Mouse (Mus musculus): Measurements from ENCODE around the gene Gprc5a.

Gprc5a gene

DNA sequence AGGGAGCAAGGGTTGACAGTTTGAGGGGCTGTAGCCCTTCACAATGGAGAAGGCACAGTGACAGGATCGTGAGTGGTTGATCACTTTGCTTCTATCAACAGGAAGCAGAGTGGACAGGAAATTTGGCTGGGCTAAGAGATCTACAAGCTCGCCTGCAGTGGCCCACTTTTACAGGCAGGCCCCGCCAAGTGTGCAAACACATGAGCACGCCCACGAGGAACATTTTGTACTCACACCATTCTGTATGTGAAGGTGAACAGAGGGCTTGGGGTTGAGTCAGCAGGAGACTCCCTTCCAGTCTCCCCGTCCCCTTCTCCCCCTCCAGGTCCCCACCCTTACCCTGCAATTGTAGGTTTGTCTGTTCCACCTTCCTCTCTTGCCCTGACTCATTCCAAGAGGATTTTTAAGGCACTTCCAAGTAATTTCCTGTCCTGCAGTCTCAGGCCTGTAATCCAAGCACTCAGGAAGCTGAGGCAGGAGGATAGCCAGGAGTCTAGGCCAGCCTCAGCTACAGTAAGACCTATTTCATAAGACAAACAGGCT is 9.0 kb downstream of the Gprc5a start:
- no peak for DNase-seq (ENCODE audit: low read depth)

DNA sequence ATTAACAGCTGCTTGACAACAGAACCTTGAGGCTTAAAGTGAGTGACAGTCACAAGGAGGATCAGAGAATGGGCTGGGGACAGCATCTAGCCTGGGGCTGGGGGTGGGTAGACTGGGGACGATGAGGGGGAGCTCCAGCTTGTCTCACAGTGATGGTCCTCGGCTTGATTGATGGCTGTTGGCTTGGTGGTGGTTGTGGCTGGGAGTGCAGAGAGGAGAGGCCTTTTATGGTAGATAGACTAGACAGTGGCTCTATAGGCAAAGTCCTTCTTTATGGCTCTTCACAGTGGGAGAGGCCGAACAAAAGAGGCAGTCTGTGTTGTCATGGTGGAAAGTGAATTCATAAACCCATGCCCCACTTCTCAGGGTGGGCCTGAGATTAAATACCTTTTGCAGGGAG is 10.8 kb downstream of the Gprc5a start:
- no peak for DNase-seq (ENCODE audit: low read depth)

DNA sequence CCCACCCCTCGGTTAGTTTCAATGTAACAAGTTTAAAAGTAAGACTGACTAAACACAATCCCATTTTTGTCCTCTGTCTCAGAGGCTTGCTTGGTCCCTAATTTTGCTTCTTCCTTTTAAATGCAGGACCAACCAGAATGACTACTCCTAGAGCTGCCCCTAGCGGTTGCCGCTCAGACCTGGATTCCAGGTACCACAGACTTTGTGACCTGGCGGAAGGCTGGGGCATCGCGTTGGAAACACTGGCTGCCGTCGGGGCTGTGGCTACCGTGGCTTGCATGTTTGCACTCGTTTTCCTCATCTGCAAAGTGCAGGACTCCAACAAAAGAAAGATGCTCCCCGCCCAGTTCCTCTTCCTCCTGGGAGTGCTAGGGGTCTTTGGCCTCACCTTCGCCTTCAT is 13.0 kb downstream of the Gprc5a start:
- DNase-seq (ENCODE audit: low read depth) = no peak

DNA sequence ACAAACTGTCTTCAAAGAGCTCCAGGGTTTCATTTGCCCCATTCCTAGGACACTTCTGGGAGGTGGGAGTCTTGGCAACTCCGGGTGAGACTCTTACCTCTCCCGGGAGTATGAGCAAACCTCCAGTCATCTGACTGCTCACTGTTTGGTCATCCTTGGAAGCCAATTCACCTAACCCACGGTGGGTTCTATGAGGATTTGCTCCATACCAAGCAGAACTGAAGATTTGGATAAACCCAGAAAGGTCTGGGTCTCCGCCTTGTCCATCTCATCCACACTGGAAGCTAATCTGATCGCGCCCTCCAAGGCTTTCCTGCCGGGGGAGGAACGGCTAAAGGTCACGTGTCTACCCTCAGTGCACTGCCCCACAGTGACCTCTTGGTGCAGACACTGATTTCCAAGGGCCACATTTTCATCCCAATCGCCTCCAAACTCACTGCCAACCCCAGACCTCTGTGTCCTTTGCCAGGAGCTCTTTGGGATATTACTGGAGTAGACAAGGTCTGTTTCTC is 18.6 kb downstream of the Gprc5a start:
- DNase-seq (ENCODE audit: low read depth) = no peak

DNA sequence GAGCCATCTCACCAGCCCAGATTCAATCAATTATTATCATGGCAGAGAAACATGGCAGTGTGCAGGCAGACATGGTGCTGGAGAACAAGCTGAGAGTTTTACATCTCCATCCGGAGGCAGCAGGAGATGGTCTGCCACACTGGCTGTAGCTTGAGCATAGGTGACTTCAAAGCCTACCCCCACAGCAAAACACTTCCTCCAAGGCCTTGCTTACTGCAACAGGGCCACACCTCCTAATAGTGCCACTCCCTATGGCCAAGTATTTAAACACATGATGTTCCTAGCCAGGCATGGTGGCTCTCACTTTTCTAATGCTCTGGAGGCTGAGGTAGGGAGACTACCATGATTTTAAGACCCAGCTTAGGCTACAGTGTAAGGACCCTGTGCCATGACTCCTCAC is 20.3 kb downstream of the Gprc5a start:
- DNase-seq (ENCODE audit: low read depth) = no peak

DNA sequence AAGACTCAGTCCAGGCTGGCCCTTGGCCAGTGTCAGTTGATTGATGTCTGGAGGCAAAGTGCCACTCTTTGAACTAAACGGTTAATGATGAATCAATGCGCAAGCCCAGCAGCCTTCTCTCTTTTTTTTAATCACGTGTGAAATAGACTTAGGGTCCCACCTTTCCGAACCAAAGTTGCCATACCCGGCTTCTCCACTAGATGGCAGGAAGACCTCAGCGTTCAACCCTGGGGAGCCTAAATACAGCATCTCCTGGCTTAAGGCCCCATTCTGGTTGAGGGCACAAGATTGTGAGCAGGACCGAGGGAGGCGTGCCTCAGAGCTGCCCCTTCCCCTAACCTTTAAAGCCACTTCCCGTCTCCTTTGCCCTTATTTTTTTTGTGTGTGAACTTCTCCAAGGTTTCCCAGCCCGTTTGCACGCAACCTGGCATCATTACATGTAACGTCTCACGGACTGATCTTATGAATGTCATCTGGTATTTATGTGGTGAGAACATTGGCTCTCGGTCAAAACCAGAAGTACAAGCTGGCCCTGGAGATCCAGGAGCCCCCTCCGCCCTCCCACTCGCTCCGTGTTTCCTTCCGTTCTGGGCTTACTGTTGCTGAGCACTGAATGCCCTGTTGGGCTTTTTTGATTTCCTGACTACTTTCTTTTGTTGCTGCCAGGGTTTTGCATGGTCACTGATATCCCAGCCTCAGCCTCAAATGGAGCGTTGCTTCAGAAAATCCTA is 22.4 kb downstream of the Gprc5a start:
- DNase-seq (ENCODE audit: low read depth) = peak; percentile 79

DNA sequence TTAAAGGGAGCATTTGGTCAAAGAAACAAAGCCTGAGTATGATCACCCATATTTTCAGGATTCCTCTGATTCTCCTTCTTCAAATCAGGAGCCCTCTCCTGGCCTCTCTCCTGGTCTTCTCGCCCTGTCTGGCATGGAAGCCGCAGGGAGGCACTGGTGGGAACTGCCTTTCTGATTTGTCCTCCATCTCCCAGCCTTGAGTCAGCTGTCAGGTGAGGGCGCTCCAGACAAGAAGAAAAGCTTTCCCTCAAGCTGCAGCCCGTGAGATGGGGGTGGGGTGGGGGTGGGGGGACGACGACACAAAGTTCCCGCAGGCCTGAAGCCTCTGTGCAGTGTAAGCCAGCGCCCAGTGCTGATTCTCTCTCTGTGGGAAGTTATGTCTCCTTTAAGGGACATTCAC is 24.3 kb downstream of the Gprc5a start:
- DNase-seq (ENCODE audit: low read depth) = no peak

DNA sequence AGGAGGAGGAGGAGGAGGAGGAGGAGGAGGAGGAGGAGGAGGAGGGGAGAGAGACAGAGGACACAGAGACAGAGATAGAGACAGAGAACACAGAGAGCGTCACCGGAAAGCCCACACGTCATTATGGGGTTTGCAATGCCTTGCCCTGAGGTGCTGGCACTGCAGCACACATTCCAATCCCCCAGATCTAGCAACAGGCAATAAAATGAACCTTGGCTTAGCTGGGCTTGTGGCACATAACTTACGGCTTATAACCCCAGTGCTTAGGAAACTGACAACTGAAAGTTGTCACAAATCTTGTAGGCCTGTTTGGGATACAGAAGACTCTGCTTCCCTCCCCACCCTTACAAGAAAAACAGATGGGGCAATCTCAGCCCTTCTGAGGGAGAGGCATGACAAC is 25.2 kb downstream of the Gprc5a start:
- no peak for DNase-seq (ENCODE audit: low read depth)

DNA sequence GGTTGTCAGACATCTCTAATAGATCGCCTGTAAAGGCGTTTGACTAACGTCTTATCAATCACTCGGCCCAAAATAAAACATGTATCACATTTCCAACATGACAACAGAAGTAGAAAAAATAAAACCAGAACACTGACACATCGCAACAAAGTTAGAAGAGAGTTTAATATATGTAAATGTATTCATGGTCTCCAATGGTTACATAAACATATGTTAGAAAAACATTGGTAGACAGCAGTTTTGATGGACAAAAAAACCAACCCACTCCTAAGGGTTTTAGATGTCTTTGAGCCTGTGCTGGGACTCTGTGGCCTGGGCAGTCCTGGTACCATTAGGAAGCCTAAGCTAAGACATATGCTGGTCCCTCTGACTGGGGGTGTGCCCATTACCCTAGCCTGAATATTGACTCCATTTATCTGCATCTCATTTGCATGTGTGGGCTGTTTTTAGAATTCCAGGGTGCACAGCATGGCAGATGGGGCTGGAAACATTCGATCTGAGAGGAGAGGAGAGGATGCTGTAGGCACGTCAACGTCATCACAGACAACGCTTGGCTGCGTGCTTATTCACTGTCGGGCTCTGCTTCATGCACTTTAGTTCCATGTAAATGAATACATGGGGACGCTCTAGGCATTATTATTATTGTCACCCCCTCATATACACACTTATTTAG is 27.5 kb downstream of the Gprc5a start:
- no peak for DNase-seq (ENCODE audit: low read depth)

DNA sequence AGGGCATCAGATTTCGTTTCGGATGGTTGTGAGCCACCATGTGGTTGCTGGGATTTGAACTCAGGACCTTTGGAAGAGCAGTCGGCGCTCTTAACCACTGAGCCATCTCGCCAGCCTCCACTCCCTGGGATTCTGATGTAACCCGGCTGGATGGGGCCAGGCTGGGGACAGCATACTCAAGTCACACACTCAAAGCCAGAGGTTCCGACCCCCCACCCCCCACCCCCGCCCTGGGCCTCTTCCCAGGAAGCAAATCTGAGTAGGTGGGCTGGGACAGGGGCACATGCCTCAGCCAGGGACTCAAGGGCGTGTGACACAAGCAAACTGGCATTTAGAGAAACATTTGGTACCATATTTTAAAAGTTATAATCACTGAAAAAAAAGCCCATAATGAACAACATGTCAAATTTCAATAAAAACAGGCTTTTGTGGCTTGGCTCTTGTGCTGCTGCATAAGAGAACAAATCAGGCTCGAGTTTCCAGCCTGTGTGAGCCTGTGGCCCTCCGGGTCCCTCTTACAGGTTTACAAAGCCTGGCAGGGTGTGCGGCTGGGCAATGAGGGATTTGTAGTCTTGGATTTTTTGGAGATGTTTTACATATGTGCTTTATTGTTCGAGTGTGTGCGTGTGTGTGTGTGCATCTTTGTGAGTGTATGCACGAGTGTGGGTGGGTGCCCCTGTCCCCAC is 35.5 kb downstream of the Gprc5a start:
- no peak for DNase-seq (ENCODE audit: low read depth)

DNA sequence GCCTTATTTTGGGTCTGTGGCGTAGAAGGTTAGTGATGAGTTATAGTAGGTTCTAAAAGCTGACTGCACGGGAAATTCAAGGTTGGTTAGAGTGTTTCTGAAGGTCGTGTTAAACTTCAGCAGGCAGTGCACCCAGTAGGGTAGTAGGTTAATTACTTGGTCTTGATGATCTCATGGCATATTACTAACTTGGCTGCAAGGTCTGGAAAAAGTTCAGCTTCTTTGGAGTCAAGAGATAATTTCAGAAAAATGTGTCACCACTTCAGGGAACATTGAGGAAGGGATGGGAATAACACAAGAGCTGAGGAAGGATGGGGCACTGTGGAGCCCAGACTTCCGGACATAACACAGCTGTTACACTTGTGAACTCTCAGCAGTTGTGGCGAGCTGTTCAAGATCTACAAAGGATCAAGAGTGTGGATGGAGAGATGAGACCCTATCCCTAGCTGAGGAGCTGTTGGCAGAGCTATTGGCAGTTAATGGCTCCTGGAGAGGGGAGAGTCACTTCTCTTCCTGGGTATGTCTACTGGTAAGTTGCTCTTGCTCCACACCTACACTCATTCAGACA is 37.4 kb downstream of the Gprc5a start:
- DNase-seq (ENCODE audit: low read depth) = no peak

DNA sequence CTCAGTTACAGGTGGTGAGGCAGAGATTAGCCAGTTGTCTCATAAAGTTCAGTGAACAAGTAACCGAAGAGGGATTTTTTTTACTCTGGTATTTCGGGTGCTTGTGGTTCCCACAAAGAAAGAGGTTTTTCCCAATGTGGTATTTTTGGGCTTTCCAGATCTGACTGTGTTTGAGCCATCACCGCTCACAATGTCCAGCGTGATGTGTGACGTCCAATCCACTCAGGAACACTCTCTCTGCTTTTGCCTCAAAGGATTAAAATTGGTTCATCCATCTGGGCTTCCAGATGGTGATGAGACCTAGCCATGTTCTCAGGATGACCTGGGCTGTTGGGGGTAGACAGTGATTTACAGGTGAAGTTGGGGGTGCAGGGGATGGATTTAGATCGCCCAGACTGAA is 41.6 kb downstream of the Gprc5a start:
- DNase-seq (ENCODE audit: low read depth) = no peak

DNA sequence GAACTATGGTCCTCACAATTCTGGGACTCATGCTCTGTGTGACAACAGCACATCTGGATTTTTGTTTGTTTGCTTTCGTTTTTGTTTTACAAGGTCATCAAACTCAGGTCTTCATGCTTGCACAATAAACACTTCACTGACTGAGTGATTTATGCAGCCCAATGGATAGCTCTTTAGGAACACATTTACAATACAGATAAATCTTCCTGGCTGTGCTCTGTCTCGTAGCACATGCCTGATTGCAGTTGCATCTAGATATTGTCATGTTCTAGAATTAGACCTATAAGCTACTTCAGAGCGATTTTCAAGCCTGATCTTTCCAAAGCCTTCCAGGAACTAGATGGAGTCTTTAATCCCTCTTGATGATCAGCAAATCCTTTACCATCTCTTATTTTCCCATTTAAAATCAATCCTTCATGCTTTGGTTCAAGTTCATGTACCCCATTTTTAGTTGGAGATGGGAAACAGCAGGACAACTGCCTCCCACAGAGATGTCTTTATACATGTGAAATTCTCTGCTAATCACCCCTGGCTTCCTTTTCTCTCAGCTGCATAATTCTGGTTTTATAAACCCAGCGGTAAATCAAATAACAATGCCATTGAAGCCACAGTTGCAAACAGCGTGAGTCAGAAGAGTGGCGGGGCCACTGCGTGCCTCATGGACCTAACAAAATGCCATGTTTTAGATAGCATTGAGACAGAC is 47.1 kb downstream of the Gprc5a start:
- no peak for DNase-seq (ENCODE audit: low read depth)

DNA sequence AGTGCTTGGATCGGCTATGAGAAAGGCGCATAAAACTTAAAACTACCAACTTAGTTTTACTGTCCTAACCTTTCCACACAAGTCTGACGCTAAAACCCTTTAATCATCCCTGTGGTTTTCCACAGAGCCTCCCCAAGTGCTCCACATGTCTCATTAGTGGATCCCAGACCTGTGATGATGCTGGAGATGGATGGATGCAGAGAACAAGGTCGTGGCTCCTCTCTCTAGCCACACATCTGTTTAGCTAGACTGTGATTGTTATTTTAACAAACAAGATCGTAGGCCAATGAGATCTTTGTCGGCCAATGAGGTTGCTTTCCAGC is 47.6 kb downstream of the Gprc5a start:
- no peak for DNase-seq (ENCODE audit: low read depth)

DNA sequence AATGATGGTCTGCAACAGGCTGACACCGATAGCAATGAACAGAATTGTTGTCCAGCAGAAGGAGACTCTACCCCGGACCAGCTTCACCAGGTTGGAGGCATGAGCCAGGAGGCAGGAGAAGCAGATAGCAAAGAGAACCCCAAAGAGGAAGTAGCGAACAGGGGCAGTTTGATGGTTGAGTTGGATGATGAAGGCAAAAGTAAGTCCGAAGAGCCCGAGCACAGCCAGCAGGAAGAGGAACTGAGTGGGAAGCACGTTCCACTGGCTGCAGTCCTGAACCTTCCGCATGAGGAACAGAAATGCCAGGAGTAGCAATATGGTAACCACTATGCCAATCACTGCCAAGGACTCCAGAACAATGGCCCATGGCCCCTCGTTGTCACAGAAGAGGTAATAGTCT is 51.0 kb downstream of the Gprc5a start:
- no peak for DNase-seq (ENCODE audit: low read depth)

DNA sequence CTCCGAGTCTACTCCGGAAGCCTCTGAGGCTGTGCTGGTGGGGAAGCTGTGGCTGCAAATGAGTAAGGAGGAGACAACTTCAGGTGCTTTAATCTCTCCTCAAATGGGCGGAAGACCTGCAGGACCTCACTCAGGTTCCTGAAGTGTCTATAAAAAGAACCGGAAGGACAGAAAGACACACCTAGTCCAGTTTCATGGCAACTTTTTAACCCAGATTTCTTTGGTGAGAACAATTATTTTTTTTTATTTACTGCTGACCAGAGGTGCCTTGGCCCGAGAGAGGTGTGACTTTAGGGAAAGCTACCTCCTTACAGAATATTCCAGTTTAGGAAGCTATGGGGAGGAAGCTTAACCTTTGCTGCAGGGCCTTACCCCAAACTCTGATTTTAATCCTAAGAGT is 52.7 kb downstream of the Gprc5a start, which contains the start of gene Gprc5d:
Gprc5d (minus strand) TSS at position 101 of the 400 bp plus-strand sequence.
- no peak for DNase-seq (ENCODE audit: low read depth)

DNA sequence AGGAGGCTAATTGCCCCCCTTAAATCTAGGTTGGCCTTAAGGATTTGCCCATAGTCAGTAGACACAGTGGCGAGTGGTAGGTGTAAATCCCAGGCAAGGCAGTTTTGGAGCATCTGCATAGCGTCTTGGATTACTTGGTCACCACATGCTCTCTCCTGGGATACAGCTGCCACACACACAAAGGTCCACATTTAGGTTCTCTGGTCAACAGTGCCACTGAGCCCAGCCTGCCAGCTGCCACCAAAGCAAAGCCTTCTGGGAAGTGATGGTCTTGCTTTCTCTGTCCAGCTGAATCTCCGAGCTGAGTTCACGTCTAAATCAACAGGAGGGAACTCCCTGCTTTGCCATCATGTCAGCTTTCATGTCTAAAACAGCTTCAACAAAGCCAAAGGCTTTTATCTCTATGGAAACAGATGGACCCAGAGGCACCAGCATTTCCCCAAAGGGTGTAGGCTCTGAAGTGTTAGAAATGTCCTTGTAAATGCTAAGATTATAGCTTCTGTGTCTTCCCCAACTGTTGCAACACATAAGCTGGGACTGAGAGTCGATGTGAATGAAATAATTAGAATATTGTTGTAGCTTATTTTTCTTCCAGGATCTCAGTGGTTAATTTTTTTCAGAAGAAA is 59.4 kb downstream of the Gprc5a start:
- DNase-seq (ENCODE audit: low read depth) = no peak

DNA sequence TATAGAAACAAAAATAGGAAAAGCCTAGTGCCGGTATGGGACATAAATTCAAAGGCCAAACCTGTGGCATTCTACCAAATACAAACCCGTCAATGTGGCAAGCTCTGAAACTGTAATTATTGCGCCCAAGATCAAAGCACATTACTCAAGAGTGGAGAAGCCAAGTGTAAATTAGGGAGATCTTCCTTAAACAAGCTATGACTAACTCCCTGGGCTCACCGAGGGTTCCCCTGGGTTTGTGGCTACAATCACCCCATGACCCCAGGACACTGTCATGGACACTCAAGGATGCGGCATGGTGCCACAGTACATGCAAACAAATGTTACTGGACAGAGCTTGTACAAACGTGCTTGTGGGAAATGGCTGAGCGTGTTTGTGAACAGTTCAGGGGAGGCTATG is 67.6 kb downstream of the Gprc5a start:
- no peak for DNase-seq (ENCODE audit: low read depth)

DNA sequence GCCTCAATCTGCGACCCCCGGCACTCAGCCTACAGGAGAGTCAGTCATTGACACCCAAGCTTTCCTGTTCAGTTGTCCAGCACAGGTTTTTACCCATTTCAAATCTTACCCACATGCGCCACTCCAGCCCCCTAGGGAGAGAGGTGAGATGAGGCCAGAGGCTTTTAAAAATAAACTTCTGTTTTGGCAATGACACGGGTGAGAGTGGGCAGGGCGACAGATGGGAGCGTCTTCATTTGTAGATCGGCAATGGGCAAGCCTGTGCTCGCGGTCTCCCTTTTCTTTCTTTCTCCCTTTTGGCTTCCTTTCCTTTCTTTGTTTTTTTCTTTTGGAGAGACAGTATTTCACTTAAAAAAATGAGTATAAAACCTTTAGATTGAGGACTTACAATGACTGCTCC is 68.0 kb downstream of the Gprc5a start:
- DNase-seq (ENCODE audit: low read depth) = no peak

Measured in c-Kit-positive CD71-negative TER-119-negative erythroid progenitor cells, embryonic 14.5 days (primary cell).